Mouse (Mus musculus): ENCODE measurements around the gene Phlpp1.

Gene Phlpp1

GRCm38 (mm10) chr1:106199109-106199508 is 27.6 kb downstream of the Phlpp1 start:
- no peak for DNase-seq

- peak; percentile 51 to 52 for DNase-seq
Measured at GRCm38 (mm10) chr1:106199686-106200085, 28.1 kb downstream of the Phlpp1 start.

GRCm38 (mm10) chr1:106201025-106201424 is 29.5 kb downstream of the Phlpp1 start:
- no peak for DNase-seq

GRCm38 (mm10) chr1:106201929-106202328 is 30.4 kb downstream of the Phlpp1 start:
- DNase-seq = no peak

- no peak for DNase-seq
Measured at GRCm38 (mm10) chr1:106203942-106204341, 32.4 kb downstream of the Phlpp1 start.

- DNase-seq = peak in 1 of 2 experiments; percentile 31
Measured at GRCm38 (mm10) chr1:106204350-106204749, 32.8 kb downstream of the Phlpp1 start.

- no peak for DNase-seq
Measured at GRCm38 (mm10) chr1:106208581-106208980, 37.0 kb downstream of the Phlpp1 start.

- no peak for DNase-seq
Measured at GRCm38 (mm10) chr1:106210461-106210860, 38.9 kb downstream of the Phlpp1 start.

- no peak for DNase-seq
Measured at GRCm38 (mm10) chr1:106211146-106211545, 39.6 kb downstream of the Phlpp1 start.

- no peak for DNase-seq
Measured at GRCm38 (mm10) chr1:106220431-106220830, 48.9 kb downstream of the Phlpp1 start.

GRCm38 (mm10) chr1:106221371-106221770 is 49.8 kb downstream of the Phlpp1 start:
- DNase-seq = no peak

- DNase-seq = no peak
Measured at GRCm38 (mm10) chr1:106221964-106222363, 50.4 kb downstream of the Phlpp1 start.

- no peak for DNase-seq
Measured at GRCm38 (mm10) chr1:106226613-106227012, 55.1 kb downstream of the Phlpp1 start.

GRCm38 (mm10) chr1:106230313-106230712 is 58.8 kb downstream of the Phlpp1 start:
- peak in 1 of 2 experiments; percentile 14 for DNase-seq

GRCm38 (mm10) chr1:106231345-106231744 is 59.8 kb downstream of the Phlpp1 start:
- no peak for DNase-seq

GRCm38 (mm10) chr1:106231805-106232459 is 60.4 kb downstream of the Phlpp1 start:
- peak in 1 of 2 experiments; percentile 58 for DNase-seq

GRCm38 (mm10) chr1:106232460-106232850 is 60.9 kb downstream of the Phlpp1 start:
- DNase-seq = no peak

GRCm38 (mm10) chr1:106236986-106237385 is 65.4 kb downstream of the Phlpp1 start:
- DNase-seq = no peak

- DNase-seq = peak in 1 of 2 experiments; percentile 51
Measured at GRCm38 (mm10) chr1:106240116-106240685, 68.6 kb downstream of the Phlpp1 start.

GRCm38 (mm10) chr1:106241059-106241458 is 69.5 kb downstream of the Phlpp1 start:
- DNase-seq = no peak

GRCm38 (mm10) chr1:106242129-106242528 is 70.6 kb downstream of the Phlpp1 start:
- DNase-seq = no peak

- no peak for DNase-seq
Measured at GRCm38 (mm10) chr1:106243371-106243770, 71.8 kb downstream of the Phlpp1 start.

GRCm38 (mm10) chr1:106244245-106244644 is 72.7 kb downstream of the Phlpp1 start:
- no peak for DNase-seq

- no peak for DNase-seq
Measured at GRCm38 (mm10) chr1:106254047-106254446, 82.5 kb downstream of the Phlpp1 start.

GRCm38 (mm10) chr1:106257176-106257575 is 85.6 kb downstream of the Phlpp1 start:
- DNase-seq = no peak
